Mouse (Mus musculus) kidney, embryonic 16.5 days (tissue): ENCODE results near the gene Zbtb49. TPM values are rescaled to one million over a fixed set of nuclear protein-coding genes. Genes with fewer than 3 reads are reported as not detected.

ENCODE experiments used
- ATAC-seq: fragments of 200-750 bp; cut with Nextera tagmentation; 2 replicates; pipeline ENCODE4 v1.8.0; 2017; ENCODE audit warnings: moderate TSS enrichment; ENCODE audit not compliant: low FRiP score, low TSS enrichment
- H3K27ac ChIP-seq: fragments of 300-500 bp; sonication (generic); 2 replicates; pipeline ENCODE4 v1.5.1; 2014; ENCODE audit warnings: low read length
- H3K27me3 ChIP-seq: fragments of 300-500 bp; sonication (generic); 2 replicates; pipeline ENCODE4 v1.6.1; 2014; ENCODE audit warnings: low read length, control low read depth, mixed read lengths; ENCODE audit not compliant: insufficient read depth
- H3K36me3 ChIP-seq: fragments of 300-500 bp; sonication (generic); 2 replicates; pipeline ENCODE4 v1.6.1; 2014; ENCODE audit warnings: low read length, control low read depth, mixed read lengths; ENCODE audit not compliant: insufficient read depth
- H3K4me1 ChIP-seq: fragments of 300-500 bp; sonication (generic); 2 replicates; pipeline ENCODE4 v1.6.1; 2014; ENCODE audit warnings: low read length, control low read depth, mixed read lengths; ENCODE audit not compliant: insufficient read depth
- H3K4me2 ChIP-seq: fragments of 300-500 bp; sonication (generic); replicated peaks from 2 replicates; pipeline ENCODE4 v1.6.1; 2014; ENCODE audit warnings: low read depth, low read length
- H3K4me3 ChIP-seq: fragments of 300-500 bp; sonication (generic); 2 replicates; pipeline ENCODE4 v1.5.1; 2014; ENCODE audit warnings: mild to moderate bottlenecking, low read length
- H3K9ac ChIP-seq: fragments of 300-500 bp; sonication (generic); replicated peaks from 2 replicates; pipeline ENCODE4 v1.6.1; 2014; ENCODE audit warnings: low read length
- H3K9me3 ChIP-seq: fragments of 300-500 bp; sonication (generic); 2 replicates; pipeline ENCODE4 v1.6.1; 2016; ENCODE audit warnings: low read length, control low read depth
- WGBS: fragments of 180-500 bp; shearing (Covaris S2); extraction: QIAGEN DNeasy Blood & Tissue Kit; methylation state at CpG from one replicate; pipeline ENCODE4 v1.1.7; 2014; 5-methylcytosine and 5-hydroxymethylcytosine counted together
- polyA plus RNA-seq: library from polyadenylated mRNA; unstranded; fragments of >200 nt; fragmentation: Nextera tagmentation; extraction: Ambion mirVana; gene quantifications from 2 replicates; pipeline ENCODE4 v1.2.1, GENCODE M21; 2015

Gene Zbtb49
- polyA plus RNA-seq = 16.0 and 17.4 TPM in 2 replicates

DNA sequence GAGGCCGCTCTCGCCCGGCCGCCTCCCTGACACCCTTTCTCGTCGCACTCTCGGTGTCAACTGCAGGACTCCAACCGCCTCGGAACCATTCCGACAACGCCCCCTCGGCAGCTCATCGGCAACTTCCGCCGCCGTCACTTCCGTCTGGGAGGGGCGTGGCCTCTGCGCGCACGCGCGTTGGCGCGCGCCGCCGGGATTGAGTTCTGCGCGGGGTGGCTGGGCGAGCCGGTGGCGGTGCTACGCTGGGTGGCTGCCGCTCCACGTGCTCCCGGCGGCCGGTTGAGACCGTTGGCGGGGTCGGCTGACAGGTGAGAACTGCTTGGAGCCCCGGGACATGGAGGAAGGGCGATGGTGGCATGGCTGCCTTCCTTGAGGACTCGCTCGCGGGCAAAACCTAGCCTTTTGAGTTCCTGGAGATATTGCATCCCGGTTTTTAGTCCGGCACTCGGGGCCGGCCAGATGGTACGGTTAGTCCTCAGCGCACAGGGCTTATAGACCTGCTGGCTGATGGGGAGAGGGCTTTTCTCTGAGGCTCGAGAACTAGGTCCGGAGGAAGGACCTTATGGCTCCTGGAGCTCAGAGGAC lies at the start of gene Zbtb49, which contains the start of gene Lyar:
TSS of gene Zbtb49 (minus strand) at position 130 of the 585 bp plus-strand sequence.
TSS of gene Lyar (plus strand) at position 143 of the 585 bp plus-strand sequence.
- H3K4me3 ChIP-seq = peak within 1 kb of the TSS; percentile 93
- peak within 1 kb of the TSS; percentile 86 for H3K4me2 ChIP-seq
- peak within 1 kb of the TSS; percentile 87 for H3K9ac ChIP-seq
- H3K4me1 ChIP-seq = peaks cover 25% of the 10 kb centered on the region
- H3K9me3 ChIP-seq = no peaks in the 10 kb centered on the region
- WGBS = under 1% methylated on average over 55 of the region's 55 CpGs
- peak within 1 kb of the TSS; percentile 70 for H3K27ac ChIP-seq
- no peaks in the 10 kb centered on the region for H3K27me3 ChIP-seq
- peak; percentile 93 for ATAC-seq
- H3K36me3 ChIP-seq = peaks cover 9% of the 10 kb centered on the region; the same call in 1 of the 2 replicates

DNA sequence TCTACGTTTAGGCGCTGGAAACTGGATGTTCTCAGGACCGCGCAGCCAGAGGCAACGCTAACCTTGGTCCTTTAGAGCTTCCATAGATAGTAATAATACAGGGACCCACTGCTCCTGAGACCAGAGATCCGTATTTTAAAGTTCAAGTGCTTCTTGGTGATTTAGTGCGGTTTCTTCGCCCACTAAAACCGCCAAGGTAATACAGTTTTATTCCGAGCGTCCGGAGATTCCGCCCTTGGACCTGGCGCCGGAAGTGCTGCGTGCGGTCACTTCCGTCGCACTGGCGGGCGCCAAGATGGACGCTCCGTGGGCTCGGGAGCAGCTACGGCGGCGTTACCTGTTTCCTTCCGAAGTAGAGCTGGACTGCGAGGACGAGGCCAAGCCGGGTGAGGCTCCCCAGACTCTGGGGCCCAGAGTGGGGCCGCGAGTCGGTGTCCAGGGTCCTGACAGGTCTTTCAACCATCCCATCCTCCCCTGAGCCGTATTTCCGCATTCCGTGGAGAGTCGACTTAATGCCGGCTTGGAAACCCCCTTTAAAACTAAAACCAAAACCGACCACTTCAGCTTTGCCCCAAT lies 39.9 kb upstream of the Zbtb49 start, which contains the start of gene Tmem128:
TSS of gene Tmem128 (plus strand) at position 79 of the 576 bp plus-strand sequence.
- peak within 1 kb of the TSS; percentile 86 for H3K27ac ChIP-seq
- peaks cover 14% of the 10 kb centered on the region for H3K4me1 ChIP-seq
- peak within 1 kb of the TSS; percentile 87 for H3K9ac ChIP-seq
- H3K4me3 ChIP-seq = peak within 1 kb of the TSS; percentile 74
- H3K9me3 ChIP-seq = no peaks in the 10 kb centered on the region
- peak within 1 kb of the TSS; percentile 89 for H3K4me2 ChIP-seq
- no peaks in the 10 kb centered on the region for H3K27me3 ChIP-seq
- ATAC-seq = peak; percentile 74; the same call in 1 of the 2 replicates
- WGBS = under 1% methylated on average over 40 of the region's 40 CpGs
- H3K36me3 ChIP-seq = peaks cover 24% of the 10 kb centered on the region

DNA sequence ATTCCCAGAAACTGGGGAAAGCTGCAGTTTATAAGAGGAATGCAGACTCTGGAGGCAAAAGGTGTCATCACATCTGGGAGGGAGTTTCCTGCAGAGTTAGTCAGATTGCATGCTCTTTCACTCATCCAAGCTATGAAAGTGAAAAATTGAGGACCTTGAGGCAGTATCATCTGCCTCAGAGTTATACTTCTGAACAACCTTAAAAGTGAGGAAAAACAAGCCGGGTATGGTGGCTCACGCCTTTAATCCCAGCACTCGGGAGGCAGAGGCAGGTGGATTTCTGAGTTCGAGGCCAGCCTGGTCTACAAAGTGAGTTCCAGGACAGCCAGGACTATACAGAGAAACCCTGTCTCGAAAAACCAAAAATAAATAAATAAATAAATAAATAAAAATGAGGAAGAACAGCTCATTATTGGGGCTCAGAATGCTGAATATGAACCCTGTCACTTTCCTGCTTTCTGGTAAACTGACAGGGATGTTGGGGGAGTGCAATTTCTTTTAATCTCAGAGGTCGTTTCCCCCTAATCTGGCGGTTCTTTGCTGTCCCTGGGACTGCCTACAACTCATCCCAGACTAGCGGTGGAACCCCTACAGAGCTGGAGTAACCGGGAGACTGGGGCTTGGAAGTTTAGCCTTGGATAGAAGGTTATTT lies 39.3 kb upstream of the Zbtb49 start:
- peak overlapping the region; percentile 89 for H3K4me2 ChIP-seq
- H3K9ac ChIP-seq = peak overlapping the region; percentile 87
- peaks cover 22% of the 10 kb centered on the region for H3K36me3 ChIP-seq
- H3K27ac ChIP-seq = peak overlapping the region; percentile 86
- ATAC-seq = peak; percentile 42; the same call in 1 of the 2 replicates
- H3K4me3 ChIP-seq = peak overlapping the region; percentile 74
- WGBS = 47% methylated on average over 9 of the region's 9 CpGs
- no peaks in the 10 kb centered on the region for H3K9me3 ChIP-seq
- H3K4me1 ChIP-seq = peaks cover 14% of the 10 kb centered on the region
- no peaks in the 10 kb centered on the region for H3K27me3 ChIP-seq

DNA sequence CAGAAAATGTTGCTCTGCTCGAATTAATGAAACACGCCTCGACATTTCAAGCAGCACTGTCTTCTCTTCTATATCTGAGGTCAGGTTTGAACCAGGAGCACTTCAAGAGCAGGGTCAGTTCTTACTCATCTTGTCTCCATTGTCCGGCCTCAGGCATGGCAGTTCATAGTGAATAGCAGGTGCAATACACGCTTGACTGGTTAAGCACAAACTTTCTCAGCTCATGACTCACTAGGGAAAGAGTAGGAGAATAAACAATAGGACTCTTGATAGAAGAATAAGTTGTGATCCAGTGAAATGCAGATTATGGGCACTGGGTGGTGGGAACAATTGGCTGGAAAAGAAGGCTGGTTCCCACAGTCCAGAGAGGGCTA lies 38.5 kb upstream of the Zbtb49 start:
- Histone ChIP-seq H3K4me2 (no peak overlapping the region), H3K9ac (no peak overlapping the region), H3K27me3 (no peaks in the 10 kb centered on the region), H3K4me3 (no peak overlapping the region), H3K4me1 (peaks cover 14% of the 10 kb centered on the region), H3K36me3 (peaks cover 15% of the 10 kb centered on the region), H3K27ac (peak overlapping the region; percentile 25; the same call in 1 of the 2 replicates), H3K9me3 (no peaks in the 10 kb centered on the region)
- 0 out of 2 replicates have a peak, but pooled peaks have one; percentile 13 for ATAC-seq
- WGBS = 75% methylated on average over 5 of the region's 5 CpGs

DNA sequence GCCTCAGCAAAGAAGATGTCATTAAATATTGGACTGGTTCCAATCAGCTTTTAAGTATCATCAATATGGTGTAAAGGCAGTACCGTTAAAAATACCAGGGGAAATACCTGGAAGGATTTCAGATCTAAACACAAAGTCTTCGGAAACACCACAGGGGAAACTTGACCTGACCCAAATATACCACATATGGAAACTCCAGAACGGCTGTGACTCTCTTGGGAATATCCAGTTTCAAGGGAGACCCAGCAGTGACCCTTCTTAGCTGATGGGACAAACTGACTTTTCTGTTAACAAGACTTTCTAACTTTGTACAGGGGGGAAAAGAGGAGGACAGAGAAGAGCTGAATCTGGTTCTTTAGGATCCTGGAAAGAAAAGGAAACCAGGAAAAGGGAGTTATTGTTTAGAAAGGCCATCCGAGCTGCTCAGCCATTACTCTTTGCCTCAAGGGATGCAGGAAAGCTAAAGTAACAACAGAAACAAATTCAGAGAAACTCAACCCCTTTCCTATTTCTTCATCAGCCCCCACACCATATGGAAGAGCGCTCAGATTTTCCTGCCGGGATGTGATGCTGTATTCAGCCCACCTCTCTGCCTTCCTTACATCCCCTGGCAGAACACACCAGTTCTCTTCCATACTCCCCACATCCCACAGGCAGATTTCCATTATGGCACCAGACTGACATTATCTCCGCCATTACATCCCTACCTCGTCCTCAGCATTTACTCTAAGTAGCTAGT lies 37.9 kb upstream of the Zbtb49 start:
- Histone ChIP-seq H3K9me3 (no peaks in the 10 kb centered on the region), H3K36me3 (peaks cover 9% of the 10 kb centered on the region), H3K4me3 (no peak overlapping the region), H3K27ac (peak overlapping the region; percentile 25; the same call in 1 of the 2 replicates), H3K27me3 (no peaks in the 10 kb centered on the region), H3K9ac (no peak overlapping the region), H3K4me1 (peaks cover 14% of the 10 kb centered on the region), H3K4me2 (no peak overlapping the region)
- 0 out of 2 replicates have a peak, but pooled peaks have one; percentile 33 for ATAC-seq
- 30% methylated on average over 8 of the region's 8 CpGs for WGBS

DNA sequence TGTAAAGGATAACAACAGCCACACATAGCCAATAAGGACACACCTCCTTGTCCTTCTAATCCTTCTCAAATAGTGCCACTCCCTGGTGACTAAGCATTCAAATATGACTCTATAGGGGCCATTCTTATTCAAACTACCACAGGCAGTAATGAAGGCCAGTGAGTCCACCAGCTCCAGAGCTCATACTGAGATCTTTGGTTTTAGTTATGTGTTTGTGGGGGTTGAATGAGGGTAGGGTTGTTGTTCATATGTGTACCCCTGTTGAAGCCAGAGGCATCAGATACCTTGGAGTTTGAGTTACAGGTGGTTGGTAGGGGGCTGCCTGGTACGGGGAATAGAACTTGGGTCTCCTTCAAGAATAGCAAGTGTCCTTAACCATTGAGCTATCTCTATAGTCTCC lies 36.3 kb upstream of the Zbtb49 start:
- H3K9me3 ChIP-seq = no peaks in the 10 kb centered on the region
- no peak overlapping the region for H3K4me2 ChIP-seq
- H3K4me1 ChIP-seq = peaks cover 14% of the 10 kb centered on the region
- no peak overlapping the region for H3K9ac ChIP-seq
- H3K27ac ChIP-seq = no peak overlapping the region
- WGBS = 90% methylated on average over 1 of the region's 1 CpGs
- ATAC-seq = no peak
- no peaks in the 10 kb centered on the region for H3K36me3 ChIP-seq
- H3K27me3 ChIP-seq = no peaks in the 10 kb centered on the region
- no peak overlapping the region for H3K4me3 ChIP-seq

DNA sequence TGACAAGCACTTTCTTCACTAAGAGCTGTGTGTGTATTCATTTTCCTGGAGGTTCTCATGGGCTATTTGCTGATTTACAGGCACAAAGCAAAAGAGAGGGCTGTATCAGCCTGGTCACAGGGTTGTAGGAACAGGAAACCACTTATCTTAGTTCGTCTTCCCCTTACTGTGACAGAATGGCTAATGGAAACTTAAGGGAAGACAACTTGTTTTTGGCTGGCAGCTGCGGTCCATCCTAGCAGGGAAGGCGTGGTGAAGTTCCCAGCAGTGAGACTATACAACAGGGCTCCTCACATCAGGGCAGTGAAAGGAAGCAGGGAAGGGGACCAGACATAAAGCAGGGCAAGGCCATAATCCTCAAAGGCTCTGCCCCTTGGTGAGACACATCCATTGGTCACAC lies 35.4 kb upstream of the Zbtb49 start:
- Histone ChIP-seq H3K4me1 (0 out of 2 replicates have a peak, but pooled peaks cover 8% of the 10 kb centered on the region), H3K4me3 (no peak overlapping the region), H3K36me3 (no peaks in the 10 kb centered on the region), H3K27me3 (no peaks in the 10 kb centered on the region), H3K9me3 (no peaks in the 10 kb centered on the region), H3K4me2 (no peak overlapping the region), H3K27ac (no peak overlapping the region), H3K9ac (no peak overlapping the region)
- ATAC-seq = no peak
- WGBS = 63% methylated on average over 3 of the region's 3 CpGs

DNA sequence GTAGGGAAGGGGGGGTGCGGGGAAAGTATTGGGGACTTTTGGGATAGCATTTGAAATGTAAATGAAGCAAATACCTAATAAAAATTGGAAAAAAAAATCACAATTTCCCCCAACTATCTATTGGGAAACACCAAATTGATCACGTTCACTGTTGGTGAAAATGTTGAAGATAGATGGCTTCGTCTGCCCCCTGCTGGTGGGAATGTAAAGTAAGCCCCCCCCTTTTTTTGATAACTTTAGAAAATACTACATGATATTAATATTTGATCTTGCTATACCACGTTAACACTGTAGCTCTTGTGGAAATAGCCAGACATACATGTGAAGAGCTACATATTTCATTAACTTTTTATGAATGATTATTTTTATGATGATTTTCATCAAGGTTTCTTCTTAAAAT lies 34.9 kb upstream of the Zbtb49 start:
- Histone ChIP-seq H3K36me3 (no peaks in the 10 kb centered on the region), H3K4me3 (no peak overlapping the region), H3K27me3 (no peaks in the 10 kb centered on the region), H3K27ac (no peak overlapping the region), H3K9ac (no peak overlapping the region), H3K9me3 (no peaks in the 10 kb centered on the region), H3K4me1 (0 out of 2 replicates have a peak, but pooled peaks cover 8% of the 10 kb centered on the region), H3K4me2 (no peak overlapping the region)
- ATAC-seq = no peak
- WGBS = 50% methylated on average over 4 of the region's 4 CpGs

DNA sequence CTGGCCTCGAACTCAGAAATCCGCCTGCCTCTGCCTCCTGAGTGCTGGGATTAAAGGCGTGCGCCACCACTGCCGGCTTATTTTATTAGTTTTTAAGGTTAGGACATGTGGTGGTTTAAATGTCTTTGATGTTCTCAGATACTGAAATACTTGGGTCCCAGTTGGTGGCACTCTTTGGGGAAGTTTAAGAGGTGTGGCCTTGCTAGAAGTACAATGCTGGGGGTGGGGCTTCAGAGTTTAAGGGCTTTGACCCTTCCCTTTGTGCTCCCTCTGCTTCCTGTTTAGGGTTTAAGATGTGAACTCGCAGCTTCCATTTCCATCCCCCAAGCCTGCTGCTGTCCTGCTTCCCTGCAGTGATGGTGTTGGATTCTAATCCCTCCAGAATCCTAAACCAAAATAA lies 21.7 kb upstream of the Zbtb49 start:
- H3K4me1 ChIP-seq = no peaks in the 10 kb centered on the region
- H3K36me3 ChIP-seq = no peaks in the 10 kb centered on the region
- H3K9me3 ChIP-seq = no peaks in the 10 kb centered on the region
- H3K27me3 ChIP-seq = no peaks in the 10 kb centered on the region
- no peak for ATAC-seq
- no peak overlapping the region for H3K4me2 ChIP-seq
- no peak overlapping the region for H3K4me3 ChIP-seq
- H3K27ac ChIP-seq = no peak overlapping the region
- WGBS = 86% methylated on average over 6 of the region's 6 CpGs
- H3K9ac ChIP-seq = no peak overlapping the region
